Mouse (Mus musculus): ENCODE measurements around the gene Defb21. TPM values are rescaled to one million over a fixed set of nuclear protein-coding genes. Genes with fewer than 3 reads are reported as not detected.

The Defb21 gene
- polyA plus RNA-seq, 1 experiment: not detected

DNA sequence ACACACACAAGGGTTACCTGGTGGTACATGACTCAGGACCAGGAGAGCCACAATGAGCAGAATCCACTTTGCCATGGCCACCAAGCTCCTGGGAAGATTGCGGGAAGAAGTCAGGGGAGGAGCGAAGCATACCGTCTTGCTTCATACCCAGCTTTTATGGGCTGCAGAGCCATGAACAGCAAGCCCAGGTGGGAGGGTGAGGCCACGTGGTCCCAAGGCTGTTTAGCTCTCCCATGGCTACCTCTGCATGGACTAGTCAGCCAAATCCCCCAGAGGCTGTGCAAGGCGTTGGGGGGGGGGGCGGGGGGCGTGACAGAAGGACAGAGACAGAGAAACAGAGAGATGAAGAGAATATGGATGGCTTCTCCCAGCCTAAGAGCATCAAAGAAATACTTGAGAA is 50.4 kb downstream of the Defb21 start, which contains the start of gene Defb25:
TSS of gene Defb25 (minus strand) at position 101 of the 400 bp plus-strand sequence.
- no peak for TF ChIP-seq POLR2A (IDR thresholded peaks at IDR 0.05; ENCODE audit: insufficient read depth, low read length)
- no peak for TF ChIP-seq CTCF (IDR thresholded peaks at IDR 0.05; ENCODE audit: low read depth, low read length)
- no peak for TF ChIP-seq EP300 (IDR thresholded peaks at IDR 0.05; ENCODE audit: insufficient read depth, low read depth, low read length)
- no peak within 1 kb of the TSS for H3K27ac ChIP-seq (ENCODE audit: insufficient read depth, low read length)
- no peak within 1 kb of the TSS for H3K9ac ChIP-seq (ENCODE audit: low read depth, poor library complexity, severe bottlenecking)
- no peaks in the 10 kb centered on the region for H3K36me3 ChIP-seq (ENCODE audit: control insufficient read depth, insufficient read depth, low read length, poor library complexity, severe bottlenecking)
- H3K27me3 ChIP-seq (ENCODE audit: control insufficient read depth, insufficient read depth, low read length, poor library complexity, severe bottlenecking): no peaks in the 10 kb centered on the region
- no peak within 1 kb of the TSS for H3K4me3 ChIP-seq (ENCODE audit: low read depth, low read length)
- H3K9me3 ChIP-seq (replicated peaks; ENCODE audit: control insufficient read depth, insufficient read depth, low read length, poor library complexity, severe bottlenecking): no peaks in the 10 kb centered on the region
- H3K4me1 ChIP-seq (ENCODE audit: control insufficient read depth, insufficient read depth, low read length): no peaks in the 10 kb centered on the region

Other genes starting within 250 kb of the Defb21 start
- gene Rbck1, start 240.1 kb upstream of the Defb21 start, polyA plus RNA-seq (2011; ENCODE audit: insufficient read depth, insufficient read length, low read depth, missing spikeins): 86.7 and 89.1 TPM in 2 replicates
- 11.4 and 12.3 TPM in 2 replicates for gene Trib3, start 228.7 kb upstream of the Defb21 start, polyA plus RNA-seq (2011; ENCODE audit: insufficient read depth, insufficient read length, low read depth, missing spikeins)
- 1.1 TPM in 1 of 2 replicates, not detected in the other for gene Nrsn2, start 196.1 kb upstream of the Defb21 start, polyA plus RNA-seq (2011; ENCODE audit: insufficient read depth, insufficient read length, low read depth, missing spikeins)
- gene Sox12, start 174.7 kb upstream of the Defb21 start, polyA plus RNA-seq (2011; ENCODE audit: insufficient read depth, insufficient read length, low read depth, missing spikeins): 27.5 and 31.3 TPM in 2 replicates
- gene Zcchc3, start 157.7 kb upstream of the Defb21 start, polyA plus RNA-seq (2011; ENCODE audit: insufficient read depth, insufficient read length, low read depth, missing spikeins): 26.7 and 30.6 TPM in 2 replicates
- gene 6820408C15Rik, start 157.2 kb upstream of the Defb21 start, polyA plus RNA-seq (2011; ENCODE audit: insufficient read depth, insufficient read length, low read depth, missing spikeins): not detected in 2 replicates
- not detected in 2 replicates for gene Defb23, start 108.1 kb upstream of the Defb21 start, polyA plus RNA-seq (2011; ENCODE audit: insufficient read depth, insufficient read length, low read depth, missing spikeins)
- not detected in 2 replicates for gene Defb20, start 95.7 kb upstream of the Defb21 start, polyA plus RNA-seq (2011; ENCODE audit: insufficient read depth, insufficient read length, low read depth, missing spikeins)
- not detected in 2 replicates for gene Defb22, start 82.6 kb upstream of the Defb21 start, polyA plus RNA-seq (2011; ENCODE audit: insufficient read depth, insufficient read length, low read depth, missing spikeins)
- gene Defb26, start 61.1 kb upstream of the Defb21 start, polyA plus RNA-seq (2011; ENCODE audit: insufficient read depth, insufficient read length, low read depth, missing spikeins): not detected in 2 replicates
- not detected in 2 replicates for gene Defb28, start 54.5 kb upstream of the Defb21 start, polyA plus RNA-seq (2011; ENCODE audit: insufficient read depth, insufficient read length, low read depth, missing spikeins)
- not detected in 2 replicates for gene Defb29, start 32.6 kb upstream of the Defb21 start, polyA plus RNA-seq (2011; ENCODE audit: insufficient read depth, insufficient read length, low read depth, missing spikeins)
- gene Gm17416, start 3.4 kb upstream of the Defb21 start, polyA plus RNA-seq (2011; ENCODE audit: insufficient read depth, insufficient read length, low read depth, missing spikeins): not detected in 2 replicates
- not detected in 2 replicates for gene Defb19, start 7.6 kb downstream of the Defb21 start, polyA plus RNA-seq (2011; ENCODE audit: insufficient read depth, insufficient read length, low read depth, missing spikeins)
- not detected in 2 replicates for gene Defb45, start 26.7 kb downstream of the Defb21 start, polyA plus RNA-seq (2011; ENCODE audit: insufficient read depth, insufficient read length, low read depth, missing spikeins)
- not detected in 2 replicates for gene Defb36, start 31.6 kb downstream of the Defb21 start, polyA plus RNA-seq (2011; ENCODE audit: insufficient read depth, insufficient read length, low read depth, missing spikeins)
- gene Defb25, start 50.3 kb downstream of the Defb21 start, polyA plus RNA-seq (2011; ENCODE audit: insufficient read depth, insufficient read length, low read depth, missing spikeins): not detected in 2 replicates
- gene Rem1, start 54.2 kb downstream of the Defb21 start, polyA plus RNA-seq (2011; ENCODE audit: insufficient read depth, insufficient read length, low read depth, missing spikeins): 1.2 and 1.3 TPM in 2 replicates
- gene H13, start 96.7 kb downstream of the Defb21 start, polyA plus RNA-seq (2011; ENCODE audit: insufficient read depth, insufficient read length, low read depth, missing spikeins): 48.1 and 52.4 TPM in 2 replicates
- 31.2 and 31.5 TPM in 2 replicates for gene Mcts2, start 114.3 kb downstream of the Defb21 start, polyA plus RNA-seq (2011; ENCODE audit: insufficient read depth, insufficient read length, low read depth, missing spikeins)
- 19.0 and 20.5 TPM in 2 replicates for gene Id1, start 163.5 kb downstream of the Defb21 start, polyA plus RNA-seq (2011; ENCODE audit: insufficient read depth, insufficient read length, low read depth, missing spikeins)
- gene Cox4i2, start 181.4 kb downstream of the Defb21 start, polyA plus RNA-seq (2011; ENCODE audit: insufficient read depth, insufficient read length, low read depth, missing spikeins): 0.94 and 1.1 TPM in 2 replicates

Measured in ES-Bruce4 (cell line).